ENCODE assay signal across 10 mouse cellular contexts in genomic region chr9:107624951-107625350, GRCm38 (mm10). TPM values are rescaled to one million over a fixed set of nuclear protein-coding genes. Genes with fewer than 3 reads are reported as not detected.
DNase-seq lines count a peak whose midpoint lies in the region; ATAC-seq and TF ChIP-seq lines count a peak whose summit lies in the region.
"Had no signal": no experiment of that assay in that cellular context is flagged by ENCODE, and none has a peak within 500 bp of the region (broad histone marks: within the 10 kb centered on the region; RNA-seq: fewer than 3 reads in every experiment).

No protein-coding gene starts in this region.

- no peak overlapping the region for H3K9ac ChIP-seq in liver, embryonic 12.5 days

- peak overlapping the region; percentile 77 for H3K27ac ChIP-seq in spleen, adult 2 months (ENCODE audit: insufficient read depth, low read length)
- 0 out of 2 replicates have a peak overlapping the region, but pooled peaks have one; percentile 34 for H3K27ac ChIP-seq in liver, embryonic 12.5 days

- H3K4me1 ChIP-seq in spleen, adult 2 months (ENCODE audit: control insufficient read depth, insufficient read depth, insufficient read length) = peaks cover 57% of the 10 kb centered on the region; the same call in 1 of the 2 replicates
- peaks cover 70% of the 10 kb centered on the region for H3K4me1 ChIP-seq in liver, embryonic 12.5 days

- 70% methylated on average over 3 of the region's 3 CpGs for WGBS in spleen, adult 2 months
- WGBS in liver, embryonic 12.5 days (ENCODE audit: insufficient replicate concordance) = 68% methylated on average over 3 of the region's 3 CpGs

- TF ChIP-seq CTCF in spleen, adult 2 months (IDR thresholded peaks at IDR 0.05; ENCODE audit: extremely low read depth, insufficient read depth, insufficient read length, insufficient replicate concordance) = no peak

- H3K9me3 ChIP-seq in liver, embryonic 12.5 days (replicated peaks) = no peaks in the 10 kb centered on the region

- H3K36me3 ChIP-seq in spleen, adult 2 months (ENCODE audit: control insufficient read depth, insufficient read depth, low read length) = peaks cover 18% of the 10 kb centered on the region
- H3K36me3 ChIP-seq in liver, embryonic 12.5 days = peaks cover 71% of the 10 kb centered on the region

- no peaks in the 10 kb centered on the region for H3K27me3 ChIP-seq in spleen, adult 2 months (ENCODE audit: control insufficient read depth, insufficient read depth, low read length)
- no peaks in the 10 kb centered on the region for H3K27me3 ChIP-seq in liver, embryonic 12.5 days (replicated peaks)

- ATAC-seq in frontal cortex, adult (ENCODE audit: low TSS enrichment) = 0 out of 2 replicates have a peak, but pooled peaks have one; percentile 24
- ATAC-seq in liver, embryonic 12.5 days = no peak

- peak overlapping the region; percentile 17; the same call in 1 of the 2 replicates for H3K4me2 ChIP-seq in liver, embryonic 12.5 days

- intact Hi-C loops in left cerebral cortex, postnatal 36 days (cut with DNase I) = no loop called here

- DNase-seq in frontal cortex, adult 2 months (ENCODE audit: extremely low spot score in 1 of 2, low spot score in 1 of 2) = no peak
- no peak for DNase-seq in spleen, adult 2 months (ENCODE audit: low read depth in 1 of 2, low spot score in 2 of 2)
- DNase-seq in spleen, postnatal 14 days (ENCODE audit: low spot score in 2 of 2) = no peak
- DNase-seq in left cerebral cortex, postnatal 36 days (ENCODE audit: low spot score in 2 of 2) = no peak
- DNase-seq in layer of hippocampus, postnatal 14 days (ENCODE audit: low spot score in 2 of 2) = no peak
- DNase-seq in cerebellum, adult 18-20 months = no peak

- no peak for TF ChIP-seq POLR2A in spleen, adult 2 months (IDR thresholded peaks at IDR 0.05; ENCODE audit: low read depth, low read length)

- no peak overlapping the region; the same call in 1 of the 2 replicates for H3K4me3 ChIP-seq in spleen, adult 2 months (ENCODE audit: extremely low read depth, insufficient read depth, insufficient read length)
- no peak overlapping the region for H3K4me3 ChIP-seq in liver, embryonic 12.5 days

RNA-seq across cellular contexts. Expression of gene Gnai2, which starts 10.2 kb away (rescaled TPM):
- 334 and 351 TPM in 2 replicates for polyA plus RNA-seq in frontal cortex, adult 2 months (2012; rRNA removed)
- polyA plus RNA-seq in spleen, adult 2 months (2012; rRNA removed) = 752 and 1,030 TPM in 2 replicates
- 206 and 210 TPM in 2 replicates for polyA plus RNA-seq in liver, embryonic 12.5 days (2016; fragmentation: Nextera tagmentation; extraction: Ambion mirVana)
- 100 to 1,000 TPM; 215 to 221 TPM for total RNA-seq in left cerebral cortex, postnatal 36 days (2021)
- total RNA-seq in layer of hippocampus, postnatal 14 days (2021) = 100 to 1,000 TPM; 215 to 224 TPM

RNA-seq across cellular contexts. Expression of gene Sema3b, which starts 15.9 kb away (rescaled TPM):
- polyA plus RNA-seq in frontal cortex, adult 2 months (2012; rRNA removed) = 2.1 and 3.4 TPM in 2 replicates
- 3.3 TPM in 2 replicates for polyA plus RNA-seq in spleen, adult 2 months (2012; rRNA removed)
- 0.35 and 0.52 TPM in 2 replicates for polyA plus RNA-seq in liver, embryonic 12.5 days (2016; fragmentation: Nextera tagmentation; extraction: Ambion mirVana)
- total RNA-seq in left cerebral cortex, postnatal 36 days (2021) = 1 to 10 TPM; 2.6 to 3.1 TPM
- total RNA-seq in layer of hippocampus, postnatal 14 days (2021) = 1 to 10 TPM; 2.0 to 4.9 TPM
- polyA plus RNA-seq: inflammation-experienced regulatory T-cells, adult 6 months had no signal

RNA-seq across cellular contexts. Expression of gene Ifrd2, which starts 37.5 kb away (rescaled TPM):
- polyA plus RNA-seq in frontal cortex, adult 2 months (2012; rRNA removed) = 17.5 and 18.8 TPM in 2 replicates
- 71.2 and 78.3 TPM in 2 replicates for polyA plus RNA-seq in spleen, adult 2 months (2012; rRNA removed)
- 171 TPM in 2 replicates for polyA plus RNA-seq in liver, embryonic 12.5 days (2016; fragmentation: Nextera tagmentation; extraction: Ambion mirVana)
- 10 to 100 TPM; 11.1 to 13.8 TPM for total RNA-seq in left cerebral cortex, postnatal 36 days (2021)
- 10 to 100 TPM; 12.1 to 13.0 TPM for total RNA-seq in layer of hippocampus, postnatal 14 days (2021)

RNA-seq across cellular contexts. Expression of gene Hyal3, which starts 44.3 kb away (rescaled TPM):
- 0.69 and 0.74 TPM in 2 replicates for polyA plus RNA-seq in frontal cortex, adult 2 months (2012; rRNA removed)
- 0.54 and 1.00 TPM in 2 replicates for polyA plus RNA-seq in spleen, adult 2 months (2012; rRNA removed)
- polyA plus RNA-seq in liver, embryonic 12.5 days (2016; fragmentation: Nextera tagmentation; extraction: Ambion mirVana) = 0.99 and 1.2 TPM in 2 replicates
- 1 to 10 TPM in 1 of 2 experiments, under 1 TPM in 1; 0.79 to 1.9 TPM for total RNA-seq in left cerebral cortex, postnatal 36 days (2021)
- total RNA-seq in layer of hippocampus, postnatal 14 days (2021) = 1 to 10 TPM in 1 of 2 experiments, under 1 TPM in 1; 0.95 to 1.5 TPM

RNA-seq across cellular contexts. Expression of gene Slc38a3, which starts 44.4 kb away (rescaled TPM):
- 256 and 260 TPM in 2 replicates for polyA plus RNA-seq in frontal cortex, adult 2 months (2012; rRNA removed)
- 10.6 and 13.9 TPM in 2 replicates for polyA plus RNA-seq in spleen, adult 2 months (2012; rRNA removed)
- polyA plus RNA-seq in liver, embryonic 12.5 days (2016; fragmentation: Nextera tagmentation; extraction: Ambion mirVana) = 2.8 and 3.3 TPM in 2 replicates
- 10 to 100 TPM; 66.3 to 66.8 TPM for total RNA-seq in left cerebral cortex, postnatal 36 days (2021)
- 10 to 100 TPM; 83.3 to 98.4 TPM for total RNA-seq in layer of hippocampus, postnatal 14 days (2021)
- total RNA-seq: neutrophil, adult 5-6 weeks had no signal
- polyA plus RNA-seq: inflammation-experienced regulatory T-cells, adult 6 months had no signal
